Mouse (Mus musculus) lung, adult 18-20 months (tissue): ENCODE measurements around the gene Gm49378.

Experiments used
- DNase-seq, 2 experiments: peaks; one replicate each; pipeline ENCODE4 v3.0.0; 2022; ENCODE audit warnings: mixed read lengths in 2 of 2

The Gm49378 gene

DNA sequence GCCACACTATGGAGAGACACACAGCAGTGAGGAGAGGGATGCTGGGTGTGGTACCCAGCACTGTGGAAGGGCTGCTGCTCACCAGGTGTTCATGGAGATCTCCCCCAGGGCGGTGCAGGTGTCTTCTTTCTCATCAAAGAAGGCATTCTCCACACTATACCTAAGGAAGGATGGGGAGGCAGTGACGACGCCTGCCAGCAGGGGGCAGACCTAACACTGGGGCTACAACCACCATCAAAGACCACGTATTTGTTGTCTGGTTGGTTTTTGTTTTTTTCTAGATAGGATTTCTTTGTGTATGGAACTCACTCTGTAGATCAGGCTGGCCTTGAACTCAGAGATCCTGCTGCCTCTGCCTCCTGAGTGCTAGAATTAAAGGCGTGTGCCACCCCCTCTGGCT, 8.4 kb downstream of the Gm49378 start:
- peak; percentile 38 to 47 for DNase-seq

DNA sequence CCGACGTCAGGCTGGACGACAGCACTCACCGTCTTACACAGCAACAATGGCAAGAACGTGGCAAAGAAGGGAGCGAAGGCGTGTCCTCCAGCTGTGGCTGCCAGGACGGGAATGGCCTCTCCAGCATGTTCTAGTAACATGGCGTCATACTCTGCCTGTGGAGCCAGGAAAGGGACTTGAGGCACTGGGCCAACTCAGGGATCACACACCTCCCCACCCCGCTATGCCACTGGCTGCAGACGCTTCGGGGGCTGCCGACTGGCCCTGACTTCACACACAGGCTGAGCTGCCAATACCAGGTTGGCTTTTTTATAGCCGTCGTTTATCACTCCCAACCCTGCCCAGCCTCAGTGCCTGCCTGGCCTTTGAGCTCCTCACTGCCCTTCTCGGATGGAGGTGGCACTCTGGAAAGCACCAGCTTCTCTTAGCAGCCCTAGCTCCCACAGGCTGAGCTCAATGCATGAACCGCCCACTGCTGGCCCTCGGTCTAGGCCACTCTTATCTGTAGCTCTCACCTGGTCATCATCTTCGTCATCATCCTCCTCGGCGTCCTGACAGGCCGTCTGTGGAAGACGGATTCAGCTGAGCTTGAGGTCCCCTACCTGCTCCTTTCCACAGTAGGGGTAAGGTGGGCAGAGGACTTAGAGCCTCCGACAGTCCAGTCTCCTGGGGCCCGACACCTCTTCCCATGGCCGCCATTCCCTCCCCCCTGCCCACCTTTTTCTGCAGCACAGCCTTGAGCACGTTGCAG, 9.4 kb downstream of the Gm49378 start:
- no peak for DNase-seq

DNA sequence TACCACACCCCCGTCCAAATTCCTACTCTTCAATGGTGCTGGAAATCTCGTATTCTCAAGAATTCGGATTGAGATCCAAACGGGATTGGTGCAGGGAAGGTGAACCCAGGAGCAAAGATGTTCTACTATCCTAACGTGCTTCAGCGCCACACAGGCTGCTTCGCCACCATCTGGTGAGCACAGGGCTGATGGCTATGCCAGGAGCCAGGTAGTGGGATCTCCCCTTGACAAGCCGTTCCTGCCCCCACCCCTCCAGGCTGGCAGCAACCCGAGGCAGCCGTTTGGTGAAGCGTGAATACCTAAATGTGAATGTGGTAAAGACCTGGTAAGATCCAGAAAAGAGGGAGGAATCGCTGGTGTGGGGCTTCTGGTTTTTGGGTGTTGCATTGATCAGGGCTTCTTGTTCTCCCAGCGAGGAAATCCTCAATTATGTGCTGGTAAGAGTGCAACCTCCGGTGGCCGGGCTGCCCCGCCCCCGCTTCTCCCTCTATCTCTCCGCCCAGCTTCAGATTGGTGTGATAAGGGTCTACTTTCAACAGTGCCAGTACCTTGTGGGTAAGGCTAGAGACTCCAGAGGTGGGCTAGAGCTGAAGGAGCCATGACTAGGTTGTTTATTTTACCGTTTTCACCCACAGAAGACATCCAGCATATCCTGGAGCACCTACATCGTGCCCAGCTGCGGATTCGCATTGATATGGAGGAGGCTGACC, 19.1 kb downstream of the Gm49378 start:
- DNase-seq, result no peak

GRCm38 (mm10) chr14:55617822-55618221, 19.9 kb downstream of the Gm49378 start, which contains the start of gene Rec8:
TSS of gene Rec8 (plus strand) at chr14:55618037.
- DNase-seq, result peak; percentile 59 to 67

DNA sequence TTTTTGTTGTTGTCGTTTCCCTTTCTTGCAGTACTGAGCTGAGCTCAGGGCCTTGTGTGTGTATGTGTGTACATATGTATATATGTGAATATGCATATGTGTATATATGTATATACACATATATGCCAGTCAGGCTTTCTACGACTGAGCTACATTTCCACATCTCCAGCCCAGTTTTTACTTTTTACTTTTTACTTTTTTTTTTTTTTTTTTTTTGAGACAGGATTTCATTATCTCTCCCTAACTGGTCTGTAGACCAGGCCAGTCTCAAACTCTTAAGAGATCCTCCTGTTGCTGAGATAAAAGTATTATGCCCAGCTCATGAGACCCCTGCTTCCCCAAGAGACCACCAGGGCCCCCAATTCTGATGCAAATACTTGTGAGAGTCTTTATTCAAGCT, 20.9 kb downstream of the Gm49378 start:
- DNase-seq, result no peak

DNA sequence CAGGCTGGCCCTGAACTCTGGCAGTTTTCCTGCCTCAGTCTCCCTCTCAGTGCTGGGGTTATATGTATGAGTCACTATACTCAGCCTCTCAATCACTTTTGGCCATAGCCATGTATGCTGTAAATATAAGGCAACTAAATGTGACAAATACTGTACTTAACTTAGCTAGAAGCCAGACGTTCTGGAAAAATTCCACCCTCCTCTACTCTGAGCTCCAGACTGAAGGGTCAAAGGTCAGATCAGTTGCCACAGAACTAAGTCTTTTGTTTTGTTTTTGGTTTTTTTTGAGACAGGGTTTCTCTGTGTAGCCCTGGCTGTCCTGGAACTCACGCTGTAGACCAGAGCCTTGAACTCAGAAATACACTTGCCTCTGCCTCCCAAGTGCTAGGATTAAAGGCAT, 21.8 kb downstream of the Gm49378 start:
- DNase-seq, result no peak

DNA sequence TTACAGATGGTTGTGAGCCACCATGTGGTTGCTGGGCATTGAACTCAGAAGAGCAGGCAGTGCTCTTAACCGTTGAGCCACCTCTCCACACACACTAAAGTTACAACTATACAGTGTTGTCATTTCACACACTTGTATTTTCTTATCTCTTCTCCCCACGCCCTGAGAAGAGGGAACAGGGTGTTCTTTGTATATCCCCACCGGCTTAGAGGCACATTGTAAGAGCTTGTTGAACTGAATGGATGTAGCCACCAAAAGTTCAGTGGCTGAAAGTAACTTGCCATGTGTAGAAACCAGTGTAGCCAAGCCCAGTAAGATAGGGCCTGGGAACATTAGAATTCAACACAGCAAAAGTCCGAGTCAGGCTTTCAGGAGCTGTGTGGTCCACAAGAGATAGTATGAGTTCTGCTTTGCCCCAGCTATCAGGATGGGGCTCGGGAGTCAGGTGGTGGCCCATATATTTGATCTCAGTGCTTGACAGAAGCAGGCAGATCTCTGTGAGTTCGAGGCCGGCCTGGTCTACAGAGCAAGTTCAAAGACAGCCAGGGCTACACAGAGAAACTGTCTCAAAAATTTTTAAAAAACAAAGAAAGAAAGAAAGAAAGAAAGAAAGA, 23.0 kb downstream of the Gm49378 start:
- no peak for DNase-seq

DNA sequence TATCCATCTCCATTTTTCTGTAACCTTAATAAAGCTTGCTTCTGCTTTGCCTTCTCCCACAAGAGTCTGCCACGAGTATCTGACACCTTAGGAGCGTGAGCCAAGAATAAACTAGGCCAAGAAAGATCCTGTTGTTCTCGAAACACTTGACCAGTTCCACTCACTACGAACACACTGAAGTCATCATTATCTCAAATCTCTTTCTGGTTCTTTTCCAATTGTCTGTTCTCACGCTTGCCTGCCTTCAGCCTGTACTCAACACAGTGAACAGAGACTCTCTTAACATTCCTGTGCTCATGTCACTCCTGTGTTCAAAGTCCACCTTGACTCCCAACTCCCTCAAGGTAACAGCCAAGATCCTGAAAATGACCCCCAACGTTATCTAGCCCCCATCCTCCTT, 24.3 kb downstream of the Gm49378 start:
- no peak for DNase-seq

DNA sequence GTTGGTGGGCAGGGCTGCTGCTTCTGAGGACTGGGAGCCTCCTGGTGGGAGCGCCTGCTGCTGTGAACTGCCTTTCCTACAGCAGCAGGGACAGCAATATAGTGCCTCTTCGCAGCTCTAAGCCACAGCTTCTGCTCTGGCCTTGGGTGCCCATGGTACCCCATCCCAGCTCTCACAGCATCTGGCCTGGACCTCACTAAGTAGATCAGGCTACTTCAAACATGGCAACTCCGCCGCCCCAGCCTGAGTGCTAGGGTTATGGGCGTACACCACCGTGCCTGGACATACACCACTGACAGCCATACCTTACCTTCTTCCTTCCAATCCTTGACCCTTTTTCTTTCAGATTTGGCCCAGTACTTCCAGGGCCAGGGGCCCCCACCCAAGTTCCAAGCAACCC, 29.4 kb downstream of the Gm49378 start:
- DNase-seq, result no peak

DNA sequence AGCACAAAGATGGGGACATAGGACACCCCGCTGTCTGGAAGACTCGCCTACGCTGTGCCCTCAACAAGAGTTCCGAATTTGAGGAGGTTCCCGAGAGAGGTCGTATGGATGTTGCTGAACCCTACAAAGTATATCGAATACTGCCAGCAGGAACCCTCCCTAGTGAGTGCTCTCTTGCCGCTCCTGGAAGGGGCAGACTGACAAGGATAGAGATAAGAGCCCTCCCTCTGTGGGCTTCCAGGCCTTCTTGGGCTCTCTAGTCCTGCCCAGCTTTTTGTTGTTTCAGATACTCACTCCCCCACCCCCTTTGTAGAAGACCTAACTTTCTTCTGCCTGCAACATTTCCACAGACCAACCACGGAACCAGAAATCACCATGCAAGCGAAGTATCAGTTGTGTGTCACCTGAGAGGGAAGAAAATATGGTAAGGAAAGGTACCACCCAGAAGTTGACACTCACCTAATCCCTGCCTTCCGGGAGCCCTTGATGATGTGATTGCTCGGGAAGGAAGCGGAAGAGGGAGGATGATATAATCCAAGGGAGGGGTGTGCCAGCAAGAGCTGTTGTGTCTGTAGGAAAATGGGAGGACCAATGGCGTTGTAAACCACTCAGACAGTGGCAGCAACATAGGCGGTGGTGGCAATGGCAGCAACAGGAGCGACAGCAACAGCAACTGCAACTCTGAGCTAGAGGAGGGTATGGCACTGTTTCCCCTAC, 31.8 kb downstream of the Gm49378 start:
- no peak for DNase-seq

- no peak for DNase-seq
Observed at GRCm38 (mm10) chr14:55604823-55605222, 32.9 kb downstream of the Gm49378 start.

DNA sequence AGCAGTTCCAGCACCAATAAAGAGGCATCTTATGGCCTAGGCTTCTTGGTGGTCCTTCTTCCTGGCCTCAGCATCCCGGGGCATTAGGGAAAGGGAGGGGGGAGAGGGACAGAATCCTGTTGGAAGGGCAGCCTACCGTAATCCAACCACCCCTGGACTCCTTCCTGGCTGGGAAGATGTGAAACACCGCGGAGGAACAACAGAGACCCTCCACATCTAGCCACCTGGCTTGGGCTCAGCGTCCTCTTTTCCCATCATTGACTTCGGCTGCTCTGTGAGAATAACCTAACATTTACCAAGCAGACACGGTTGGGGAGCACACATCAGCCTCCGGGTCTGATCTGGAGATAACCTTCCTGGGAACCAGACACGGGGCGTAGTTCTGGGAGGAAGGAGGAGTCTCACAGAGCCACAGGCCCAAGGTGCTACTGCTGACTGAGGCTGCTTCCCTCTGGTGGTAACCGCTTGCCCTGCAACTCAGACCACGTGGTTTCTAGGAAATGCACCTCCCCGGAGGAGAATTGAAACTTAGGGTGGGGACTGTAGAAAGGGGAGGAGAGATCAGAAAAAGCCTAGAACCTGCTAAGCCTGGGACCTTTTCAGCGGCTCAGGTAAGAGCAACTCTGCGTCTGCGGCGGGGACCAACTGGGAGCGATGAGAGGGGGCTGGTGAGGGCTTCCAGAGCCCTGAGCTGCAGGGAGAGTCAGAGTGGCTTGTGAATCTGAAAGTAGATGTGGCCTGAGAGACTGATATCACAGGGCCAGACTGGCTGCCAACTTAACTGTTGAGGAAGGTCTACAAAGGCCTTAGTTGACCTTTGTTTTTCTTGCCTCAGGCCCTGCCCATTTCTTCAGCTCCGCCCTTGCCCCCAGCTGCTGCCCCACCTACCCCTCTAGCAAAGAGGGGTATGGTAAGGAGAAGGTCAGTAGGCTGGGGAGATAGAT, 33.8 kb downstream of the Gm49378 start:
- peak; percentile 96 to 97 for DNase-seq

GRCm38 (mm10) chr14:55603271-55603632, 34.4 kb downstream of the Gm49378 start, which contains the start of gene Irf9:
TSS of gene Irf9 (plus strand) at chr14:55603571.
- DNase-seq, result no peak

DNA sequence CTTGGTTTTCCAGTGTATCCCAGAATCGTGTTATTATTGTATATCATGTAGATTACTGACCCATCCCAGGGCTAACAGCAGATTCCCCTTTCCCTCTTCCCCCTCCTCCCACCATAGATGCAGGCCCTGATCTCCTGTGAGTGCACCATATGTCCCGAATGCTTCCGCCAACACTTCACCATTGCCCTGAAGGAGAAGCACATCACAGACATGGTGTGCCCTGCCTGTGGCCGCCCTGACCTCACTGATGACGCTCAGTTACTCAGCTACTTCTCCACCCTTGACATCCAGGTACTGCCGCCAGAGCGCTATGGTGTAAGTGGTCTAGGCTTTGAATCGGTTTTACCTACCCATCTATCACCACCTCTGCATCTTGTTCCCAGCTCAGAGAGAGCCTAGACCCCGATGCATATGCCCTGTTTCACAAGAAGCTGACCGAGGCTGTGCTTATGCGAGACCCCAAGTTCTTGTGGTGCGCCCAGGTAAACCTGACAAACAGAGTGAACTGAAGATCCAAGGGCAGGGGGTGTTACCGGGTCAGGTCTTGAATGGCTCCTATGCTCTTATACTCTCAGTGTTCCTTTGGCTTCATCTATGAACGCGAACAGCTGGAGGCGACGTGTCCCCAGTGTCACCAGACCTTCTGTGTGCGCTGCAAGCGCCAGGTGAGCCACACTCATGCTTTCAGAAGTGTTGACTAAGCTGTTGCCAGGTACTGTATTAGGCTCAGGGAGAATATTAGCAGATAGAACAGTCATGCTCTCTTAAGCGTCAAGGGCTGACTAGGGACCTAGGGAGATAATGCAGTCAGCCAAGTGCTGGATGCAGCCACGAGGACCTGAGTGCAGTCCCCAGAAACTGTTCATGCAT, 38.9 kb downstream of the Gm49378 start:
- DNase-seq, result no peak

DNA sequence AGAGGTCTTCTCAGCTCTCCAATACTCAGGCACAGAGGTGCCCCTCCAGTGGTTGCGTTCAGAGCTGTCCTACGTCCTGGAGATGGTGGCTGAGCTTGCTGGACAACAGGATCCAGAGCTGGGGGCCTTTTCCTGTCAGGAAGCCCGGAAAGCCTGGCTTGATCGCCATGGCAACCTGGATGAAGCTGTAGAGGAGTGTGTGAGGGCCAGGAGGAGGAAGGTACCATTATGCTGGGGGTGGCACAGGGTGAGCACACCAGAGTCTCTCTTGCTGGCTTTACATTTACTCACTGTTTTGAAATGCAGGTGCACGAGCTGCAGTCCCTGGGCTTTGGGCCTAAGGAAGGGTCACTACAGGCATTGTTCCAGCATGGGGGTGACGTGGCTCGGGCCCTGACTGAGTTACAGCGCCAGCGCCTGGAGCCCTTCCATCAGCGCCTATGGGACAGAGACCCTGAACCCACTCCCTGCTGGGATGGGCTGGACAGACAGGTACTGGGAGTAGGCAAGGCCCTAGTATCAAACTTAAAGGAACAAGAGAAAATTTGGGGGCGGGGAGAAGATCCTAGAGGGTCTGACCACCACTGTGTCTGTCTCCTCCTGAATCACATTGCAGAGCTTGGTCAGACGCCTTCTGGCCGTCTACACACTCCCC, 41.5 kb downstream of the Gm49378 start:
- DNase-seq, result no peak

DNA sequence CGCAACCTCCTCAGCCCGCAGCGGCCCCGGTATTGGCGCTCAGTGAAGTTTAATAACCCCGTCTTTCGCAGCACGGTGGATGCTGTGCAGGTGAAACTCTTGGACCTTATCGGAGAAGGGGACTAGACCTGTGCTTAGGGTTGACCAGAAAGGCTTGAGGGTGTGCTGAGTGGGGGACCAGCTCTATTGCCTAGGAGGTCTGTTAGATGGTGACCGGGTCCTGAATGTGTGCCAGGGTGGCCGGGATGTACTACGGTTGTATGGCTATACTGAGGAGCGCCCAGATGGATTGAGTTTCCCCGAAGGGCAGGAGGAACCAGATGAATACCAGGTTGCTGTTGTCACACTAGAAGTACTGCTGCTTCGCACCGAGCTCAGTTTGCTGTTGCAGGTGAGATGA, 45.5 kb downstream of the Gm49378 start:
- DNase-seq, result no peak

GRCm38 (mm10) chr14:55591331-55591891, 46.3 kb downstream of the Gm49378 start, which contains the start of gene Rnf31:
TSS of gene Rnf31 (plus strand) at chr14:55591708.
- peak; percentile 99 for DNase-seq

DNA sequence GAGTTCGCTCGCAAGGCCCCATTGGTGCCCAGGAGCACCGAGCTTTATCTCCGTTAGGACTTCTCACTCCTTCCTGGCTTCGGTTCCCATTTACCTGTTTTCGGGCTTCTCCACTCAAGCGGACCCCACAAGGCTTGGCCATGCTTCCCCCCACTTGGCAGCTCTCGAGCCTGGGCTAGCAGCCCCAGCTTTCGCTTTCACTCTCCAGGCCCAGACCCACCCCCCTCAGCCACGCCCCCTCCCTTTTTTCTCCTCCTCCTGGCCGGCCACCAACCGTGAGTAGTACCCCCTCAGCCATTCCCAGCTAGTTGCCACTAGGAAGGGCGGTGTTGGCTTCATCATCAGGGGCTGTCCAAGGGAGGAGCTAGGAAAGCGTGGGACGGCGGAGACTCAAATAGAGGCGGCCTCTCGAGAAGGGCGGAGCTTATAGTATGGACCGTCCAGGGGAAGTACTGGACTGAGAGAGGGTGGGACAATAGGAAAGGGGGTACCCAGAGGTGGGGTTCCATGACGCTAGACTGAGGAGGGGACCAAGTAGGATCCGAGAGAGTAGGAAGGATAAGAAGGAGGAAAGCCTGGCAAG, 46.9 kb downstream of the Gm49378 start, which contains the start of gene Psme2:
TSS of gene Psme2 (minus strand) at position 366 of the 583 bp plus-strand sequence.
- DNase-seq, result peak; percentile 99

- no peak for DNase-seq
Observed at GRCm38 (mm10) chr14:55589771-55590448, 47.8 kb downstream of the Gm49378 start.
